Mouse (Mus musculus) embryonic facial prominence, embryonic 12.5 days (tissue): ENCODE data around the gene Pld3. TPM values are rescaled to one million over a fixed set of nuclear protein-coding genes. Genes with fewer than 3 reads are reported as not detected.

Experiments
- ATAC-seq: fragments of 200-750 bp; cut with Nextera tagmentation; 2 replicates; pipeline ENCODE4 v1.8.0; 2017; ENCODE audit not compliant: insufficient number of reproducible peaks, insufficient read depth, low FRiP score, low TSS enrichment
- H3K27ac ChIP-seq: fragments of 300-500 bp; sonication (generic); 2 replicates; pipeline ENCODE4 v1.5.1; 2016; ENCODE audit warnings: mild to moderate bottlenecking
- H3K27me3 ChIP-seq: fragments of 300-500 bp; sonication (generic); 2 replicates; pipeline ENCODE4 v1.6.1; 2016; ENCODE audit warnings: mild to moderate bottlenecking, moderate library complexity
- H3K36me3 ChIP-seq: fragments of 300-500 bp; sonication (generic); 2 replicates; pipeline ENCODE4 v1.6.1; 2016; ENCODE audit warnings: mild to moderate bottlenecking
- H3K4me1 ChIP-seq: fragments of 300-500 bp; sonication (generic); 2 replicates; pipeline ENCODE4 v1.6.1; 2016
- H3K4me2 ChIP-seq: fragments of 300-500 bp; sonication (generic); replicated peaks from 2 replicates; pipeline ENCODE4 v1.6.1; 2016; ENCODE audit warnings: mild to moderate bottlenecking, moderate library complexity
- H3K4me3 ChIP-seq: fragments of 300-500 bp; sonication (generic); 2 replicates; pipeline ENCODE4 v1.5.1; 2016; ENCODE audit warnings: mild to moderate bottlenecking
- H3K9ac ChIP-seq: fragments of 300-500 bp; sonication (generic); 2 replicates; pipeline ENCODE4 v1.6.1; 2016; ENCODE audit warnings: mild to moderate bottlenecking, moderate library complexity
- H3K9me3 ChIP-seq: fragments of 300-500 bp; sonication (generic); 2 replicates; pipeline ENCODE4 v1.6.1; 2016; ENCODE audit warnings: mild to moderate bottlenecking, moderate library complexity
- WGBS: fragments of 180-500 bp; shearing (Covaris S2); methylation state at CpG from one replicate; pipeline ENCODE4 v1.1.7; 2016; 5-methylcytosine and 5-hydroxymethylcytosine counted together
- polyA plus RNA-seq: library from polyadenylated mRNA; unstranded; fragments of >200 nt; fragmentation: Nextera tagmentation; extraction: Ambion mirVana; gene quantifications from 2 replicates; pipeline ENCODE4 v1.2.1, GENCODE M21; 2016

The Pld3 gene
- polyA plus RNA-seq, result 68.1 and 77.9 TPM in 2 replicates

- peak within 1 kb of the TSS; percentile 73 for H3K4me2 ChIP-seq
- WGBS, result 1% methylated on average over 41 of the region's 41 CpGs
- ATAC-seq, result peak; percentile 99
- peak within 1 kb of the TSS; percentile 78 for H3K9ac ChIP-seq
- peaks cover 10% of the 10 kb centered on the region for H3K4me1 ChIP-seq
- no peaks in the 10 kb centered on the region for H3K9me3 ChIP-seq
- H3K36me3 ChIP-seq, result peaks cover 10% of the 10 kb centered on the region
- no peak within 1 kb of the TSS for H3K27ac ChIP-seq
- no peaks in the 10 kb centered on the region for H3K27me3 ChIP-seq
- H3K4me3 ChIP-seq, result peak within 1 kb of the TSS; percentile 78
Observed at GRCm38 (mm10) chr7:27552931-27553513, at the start of gene Pld3, which contains the start of gene 2310022A10Rik. Gene Pld3 (minus strand): TSS chr7:27553218. Gene 2310022A10Rik (plus strand): TSS chr7:27553233.

DNA sequence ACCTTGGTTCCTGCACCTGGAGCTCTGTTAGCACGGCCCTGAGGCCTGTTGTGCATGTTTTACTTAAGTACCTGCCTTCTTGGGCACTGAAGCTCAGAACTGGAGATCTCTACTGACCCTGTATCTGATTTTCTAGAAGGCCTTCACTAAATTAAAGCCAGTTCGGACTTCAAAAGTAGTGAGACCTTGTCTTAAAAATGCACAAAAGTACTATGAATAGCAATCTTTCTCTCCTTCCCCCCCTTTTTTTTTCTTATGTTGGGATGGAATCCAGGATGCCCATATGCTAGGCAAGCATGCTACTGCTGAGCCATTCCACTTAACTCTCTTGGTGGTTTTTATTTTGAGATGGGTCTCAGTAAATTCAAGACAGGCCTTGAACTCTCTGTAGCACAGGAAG, 49.1 kb upstream of the Pld3 start:
- H3K27me3 ChIP-seq, result no peaks in the 10 kb centered on the region
- no peaks in the 10 kb centered on the region for H3K9me3 ChIP-seq
- ATAC-seq, result no peak
- no peak overlapping the region for H3K27ac ChIP-seq
- H3K4me1 ChIP-seq, result peaks cover 36% of the 10 kb centered on the region
- WGBS, result 75% methylated on average over 2 of the region's 2 CpGs
- no peak overlapping the region for H3K4me3 ChIP-seq
- H3K36me3 ChIP-seq, result no peaks in the 10 kb centered on the region
- no peak overlapping the region for H3K9ac ChIP-seq
- no peak overlapping the region for H3K4me2 ChIP-seq

DNA sequence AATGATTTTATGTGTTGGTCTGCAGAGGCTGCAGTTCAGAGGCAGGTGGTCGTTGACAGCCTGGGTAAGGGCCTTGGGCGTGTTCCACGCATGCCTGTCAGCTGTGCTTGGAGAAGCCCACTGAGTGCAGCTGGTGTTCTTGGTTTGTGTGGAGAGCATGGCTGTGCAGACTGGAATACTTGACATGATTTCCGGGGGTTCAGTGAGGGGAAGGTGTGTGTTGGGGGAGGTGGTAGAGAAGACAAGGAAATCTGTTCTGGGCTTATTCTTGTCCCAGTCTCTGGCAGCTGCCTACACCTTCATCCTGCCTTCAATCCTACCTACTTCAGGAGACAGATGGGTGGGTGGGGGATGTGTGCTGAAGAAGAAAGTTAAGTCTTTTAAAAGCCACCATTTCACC, 48.6 kb upstream of the Pld3 start:
- Histone ChIP-seq H3K9me3 (no peaks in the 10 kb centered on the region), H3K36me3 (no peaks in the 10 kb centered on the region), H3K4me1 (peaks cover 36% of the 10 kb centered on the region), H3K4me3 (no peak overlapping the region), H3K9ac (no peak overlapping the region), H3K27ac (no peak overlapping the region), H3K4me2 (no peak overlapping the region), H3K27me3 (no peaks in the 10 kb centered on the region)
- ATAC-seq, result no peak
- WGBS, result 70% methylated on average over 4 of the region's 4 CpGs

DNA sequence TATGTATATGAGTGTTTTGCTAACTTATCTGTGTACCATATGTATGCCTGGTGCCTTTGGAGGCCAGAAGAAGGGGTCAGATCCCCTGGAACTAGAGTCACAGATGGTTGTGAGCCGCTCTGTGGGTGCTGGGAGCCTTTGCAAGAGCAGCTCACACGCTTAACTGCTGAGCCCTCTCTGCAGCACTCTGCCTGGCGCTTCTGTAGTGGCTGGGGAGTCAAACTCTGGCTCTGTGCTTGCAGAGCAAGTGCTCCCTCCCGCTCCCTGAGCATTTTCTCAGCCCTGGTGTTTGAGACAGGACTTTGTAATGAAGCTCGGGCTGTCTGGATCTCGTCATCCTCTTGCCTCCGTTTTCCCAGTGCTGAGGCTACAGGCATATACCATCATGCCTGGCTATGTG, 45.0 kb upstream of the Pld3 start:
- Histone ChIP-seq H3K4me3 (no peak overlapping the region), H3K9me3 (no peaks in the 10 kb centered on the region), H3K27me3 (no peaks in the 10 kb centered on the region), H3K4me1 (peaks cover 27% of the 10 kb centered on the region), H3K27ac (no peak overlapping the region), H3K36me3 (peaks cover 5% of the 10 kb centered on the region; the same call in 1 of the 2 replicates), H3K4me2 (no peak overlapping the region), H3K9ac (no peak overlapping the region)
- no peak for ATAC-seq
- WGBS, result 70% methylated on average over 7 of the region's 7 CpGs

DNA sequence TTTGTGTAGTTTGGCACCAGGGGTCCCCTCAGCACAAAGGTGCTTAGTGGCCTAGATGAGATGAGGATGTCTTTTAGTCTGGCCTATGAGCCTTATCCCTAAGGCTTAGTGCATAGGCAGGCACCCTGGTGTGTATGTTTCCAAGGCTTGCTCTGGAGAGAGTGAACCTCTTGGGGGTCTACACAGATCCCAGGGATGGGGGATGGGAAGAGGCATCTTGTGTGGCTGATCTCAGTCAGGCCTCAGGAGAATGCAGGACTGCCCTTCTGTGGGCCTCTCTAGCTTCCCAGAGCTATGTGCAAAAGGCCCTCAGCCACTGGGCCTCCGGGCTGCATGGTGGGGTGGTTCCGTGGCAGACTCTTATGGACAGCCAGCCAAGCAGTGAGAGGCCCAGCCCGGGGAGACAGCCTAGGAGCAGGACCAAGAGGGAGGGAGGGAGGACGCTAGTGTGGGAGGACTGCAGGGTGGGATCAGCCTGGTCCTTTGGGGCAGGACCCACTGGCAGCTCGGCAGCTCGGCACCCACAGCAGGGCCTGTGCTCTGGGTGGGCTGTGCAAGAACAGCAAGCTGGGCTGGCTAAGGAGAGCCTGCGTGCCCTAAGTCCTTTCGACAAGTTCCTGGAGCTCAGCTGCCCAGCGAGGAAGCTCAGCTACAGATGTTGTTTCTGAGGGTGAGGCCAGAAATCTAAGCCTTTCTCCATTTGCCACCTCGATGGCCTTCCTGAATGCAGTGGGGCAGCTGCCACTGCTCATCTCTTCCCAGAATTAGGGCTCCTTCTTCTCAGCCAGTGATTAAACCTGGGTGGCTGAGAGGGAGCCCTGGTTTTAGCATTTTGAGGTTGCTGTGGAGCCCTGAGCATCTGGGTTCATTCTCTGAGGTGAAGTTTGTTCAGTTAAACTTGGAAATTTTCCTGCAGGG, 43.8 kb upstream of the Pld3 start:
- Histone ChIP-seq H3K27me3 (no peaks in the 10 kb centered on the region), H3K9ac (0 out of 2 replicates have a peak overlapping the region, but pooled peaks have one; percentile 5)

GRCm38 (mm10) chr7:27592934-27593645, 40.1 kb upstream of the Pld3 start:
- Histone ChIP-seq H3K9ac (peak overlapping the region; percentile 79), H3K4me3 (peak overlapping the region; percentile 78), H3K27ac (peak overlapping the region; percentile 98), H3K27me3 (no peaks in the 10 kb centered on the region), H3K9me3 (no peaks in the 10 kb centered on the region), H3K4me2 (peak overlapping the region; percentile 74), H3K36me3 (peaks cover 5% of the 10 kb centered on the region; the same call in 1 of the 2 replicates), H3K4me1 (peaks cover 17% of the 10 kb centered on the region)
- ATAC-seq, result no peak
- 65% methylated on average over 12 of the region's 12 CpGs for WGBS

More for the DNA sequence above, 43.8 kb upstream of the Pld3 start:
- Histone ChIP-seq H3K9me3 (no peaks in the 10 kb centered on the region), H3K4me2 (0 out of 2 replicates have a peak overlapping the region, but pooled peaks have one; percentile 12), H3K27ac (peak overlapping the region; percentile 73), H3K4me1 (peaks cover 31% of the 10 kb centered on the region), H3K4me3 (no peak overlapping the region), H3K36me3 (peaks cover 5% of the 10 kb centered on the region; the same call in 1 of the 2 replicates)
- WGBS, result 58% methylated on average over 10 of the region's 10 CpGs
- no peak for ATAC-seq

DNA sequence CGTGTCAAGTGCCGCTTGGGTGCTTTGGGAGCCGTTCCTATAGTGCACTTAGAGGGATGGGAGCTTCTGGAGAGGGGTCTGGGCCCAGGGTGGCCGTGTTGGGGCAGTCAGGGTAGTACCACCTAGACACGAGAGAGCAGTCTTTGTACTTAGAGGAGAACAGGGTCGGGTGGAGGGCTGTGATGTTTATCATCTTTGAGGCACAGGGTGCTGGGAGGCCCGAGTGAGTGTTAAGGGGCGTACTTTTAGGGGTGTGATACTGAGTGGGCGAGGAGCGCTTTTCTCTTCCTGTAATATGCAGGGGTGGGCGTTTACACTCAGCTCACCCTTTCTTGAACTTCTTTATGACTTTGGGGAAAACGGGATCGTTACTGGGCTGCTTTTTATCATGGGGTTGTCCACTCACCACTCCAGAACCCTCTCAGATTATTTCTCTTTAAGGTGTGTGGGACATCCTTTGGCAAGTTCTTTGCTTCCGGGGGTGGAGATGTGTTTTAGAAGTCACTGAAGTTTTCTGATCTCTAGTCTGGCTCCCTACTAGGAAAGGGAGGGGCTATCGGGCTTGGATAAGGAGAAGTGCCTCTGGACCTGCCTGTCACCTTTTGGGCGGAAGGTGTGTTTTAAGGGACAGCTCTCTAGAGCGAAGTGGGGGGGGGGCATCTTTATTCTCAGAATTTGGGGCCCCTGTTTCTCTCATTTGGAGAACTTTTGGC, 39.4 kb upstream of the Pld3 start:
- ATAC-seq, result peak; percentile 59
- Histone ChIP-seq H3K4me1 (peaks cover 17% of the 10 kb centered on the region), H3K36me3 (peaks cover 5% of the 10 kb centered on the region; the same call in 1 of the 2 replicates), H3K4me2 (peak overlapping the region; percentile 74), H3K4me3 (peak overlapping the region; percentile 78), H3K9me3 (no peaks in the 10 kb centered on the region), H3K27ac (peak overlapping the region; percentile 98), H3K9ac (peak overlapping the region; percentile 79), H3K27me3 (no peaks in the 10 kb centered on the region)
- WGBS, result 2% methylated on average over 17 of the region's 17 CpGs

GRCm38 (mm10) chr7:27591266-27592216, 38.5 kb upstream of the Pld3 start, which contains the start of gene Akt2:
Gene Akt2 (plus strand): TSS chr7:27591552.
- peak within 1 kb of the TSS; percentile 78 for H3K4me3 ChIP-seq
- ATAC-seq, result peak; percentile 93
- no peaks in the 10 kb centered on the region for H3K27me3 ChIP-seq
- under 1% methylated on average over 58 of the region's 71 CpGs for WGBS
- peaks cover 12% of the 10 kb centered on the region for H3K4me1 ChIP-seq
- peak within 1 kb of the TSS; percentile 74 for H3K4me2 ChIP-seq
- peaks cover 5% of the 10 kb centered on the region; the same call in 1 of the 2 replicates for H3K36me3 ChIP-seq
- H3K27ac ChIP-seq, result peak within 1 kb of the TSS; percentile 98
- H3K9ac ChIP-seq, result peak within 1 kb of the TSS; percentile 79
- no peaks in the 10 kb centered on the region for H3K9me3 ChIP-seq

DNA sequence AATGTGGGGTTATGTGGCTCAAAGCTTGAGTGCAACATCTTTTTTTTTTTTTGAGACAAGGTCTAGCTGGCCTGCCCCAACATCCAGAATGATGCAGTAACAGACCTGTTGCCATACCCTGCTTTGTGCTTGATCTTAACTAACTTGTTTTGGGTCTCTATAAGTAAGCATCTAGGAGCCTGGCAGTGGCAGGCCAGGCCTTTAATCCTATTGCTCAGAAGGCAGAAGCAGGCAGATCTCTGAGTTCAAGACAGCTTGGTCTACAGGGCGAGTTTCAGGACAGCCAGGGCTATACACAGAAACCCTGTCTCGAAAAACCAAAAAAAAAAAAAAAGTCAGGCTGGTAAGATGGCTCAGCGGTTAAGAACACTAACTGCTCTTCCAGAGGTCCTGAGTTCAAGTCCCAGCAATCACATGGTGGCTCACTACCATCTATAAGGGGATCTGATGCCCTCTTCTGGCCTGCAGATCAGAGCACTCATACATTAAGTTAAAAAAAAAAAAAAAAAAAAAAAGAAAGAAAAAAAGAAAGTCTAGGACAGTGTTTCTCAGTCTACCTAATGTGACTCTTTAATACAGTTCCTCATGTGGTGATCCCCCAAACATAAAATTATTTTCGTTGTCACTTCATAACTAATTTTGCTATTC, 37.7 kb upstream of the Pld3 start:
- Histone ChIP-seq H3K4me3 (peak overlapping the region; percentile 78), H3K27ac (peak overlapping the region; percentile 98), H3K27me3 (no peaks in the 10 kb centered on the region), H3K9ac (no peak overlapping the region), H3K36me3 (peaks cover 5% of the 10 kb centered on the region; the same call in 1 of the 2 replicates), H3K4me1 (peaks cover 10% of the 10 kb centered on the region), H3K9me3 (no peaks in the 10 kb centered on the region), H3K4me2 (peak overlapping the region; percentile 74)
- no peak for ATAC-seq
- 63% methylated on average over 4 of the region's 4 CpGs for WGBS

DNA sequence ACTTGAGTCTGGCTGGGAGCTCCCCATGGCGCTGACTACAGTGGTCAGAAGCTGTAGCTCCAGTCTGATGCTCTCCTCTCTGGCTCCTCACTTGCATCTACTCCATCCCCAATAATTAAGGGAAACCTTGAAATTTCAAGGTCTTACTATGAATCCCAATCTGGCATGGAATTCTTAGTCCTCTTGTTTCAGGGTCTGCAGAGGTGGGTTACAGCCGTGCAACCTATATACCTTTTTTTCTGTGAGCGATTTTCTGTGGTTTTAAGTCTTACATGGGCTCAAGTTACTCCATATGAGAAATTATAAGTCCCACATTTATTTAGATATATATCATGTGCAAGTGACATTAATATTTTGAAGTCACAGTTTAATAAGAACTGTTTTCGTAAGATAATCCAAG, 37.1 kb upstream of the Pld3 start:
- H3K9me3 ChIP-seq, result no peaks in the 10 kb centered on the region
- WGBS, result 91% methylated on average over 4 of the region's 4 CpGs
- no peak overlapping the region for H3K9ac ChIP-seq
- peaks cover 6% of the 10 kb centered on the region for H3K36me3 ChIP-seq
- no peak overlapping the region for H3K27ac ChIP-seq
- no peaks in the 10 kb centered on the region for H3K27me3 ChIP-seq
- ATAC-seq, result no peak
- H3K4me3 ChIP-seq, result no peak overlapping the region
- H3K4me2 ChIP-seq, result no peak overlapping the region
- H3K4me1 ChIP-seq, result peaks cover 10% of the 10 kb centered on the region
